Mouse (Mus musculus): ENCODE measurements around the gene Gm21976. TPM values are rescaled to one million over a fixed set of nuclear protein-coding genes. Genes with fewer than 3 reads are reported as not detected.

The Gm21976 gene
- total RNA-seq, 2 experiments from 2014 or later = not detected

- DNase-seq (ENCODE audit: low spot score in 2 of 2) = no peak
These were observed 18.3 kb downstream of the Gm21976 start for GRCm38 (mm10) chr13:98297883-98298482.

- DNase-seq (ENCODE audit: low spot score in 2 of 2) = peak; percentile 63 to 67
These were observed 19.4 kb downstream of the Gm21976 start for GRCm38 (mm10) chr13:98298833-98299758.

- DNase-seq (ENCODE audit: low spot score in 2 of 2) = no peak
These were observed 25.6 kb downstream of the Gm21976 start for GRCm38 (mm10) chr13:98305257-98305656.

- DNase-seq (ENCODE audit: low spot score in 2 of 2) = no peak
These were observed 26.7 kb downstream of the Gm21976 start for GRCm38 (mm10) chr13:98306393-98306792.

GRCm38 (mm10) chr13:98306852-98307475, 27.3 kb downstream of the Gm21976 start:
- DNase-seq (ENCODE audit: low spot score in 2 of 2) = no peak

GRCm38 (mm10) chr13:98308004-98308403, 28.3 kb downstream of the Gm21976 start:
- DNase-seq (ENCODE audit: low spot score in 2 of 2) = no peak

GRCm38 (mm10) chr13:98308724-98309123, 29.0 kb downstream of the Gm21976 start:
- no peak for DNase-seq (ENCODE audit: low spot score in 2 of 2)

GRCm38 (mm10) chr13:98311597-98311996, 31.9 kb downstream of the Gm21976 start:
- no peak for DNase-seq (ENCODE audit: low spot score in 2 of 2)

- DNase-seq (ENCODE audit: low spot score in 2 of 2) = no peak
These were observed 33.9 kb downstream of the Gm21976 start for GRCm38 (mm10) chr13:98313631-98314030.

- DNase-seq (ENCODE audit: low spot score in 2 of 2) = no peak
These were observed 35.4 kb downstream of the Gm21976 start for GRCm38 (mm10) chr13:98315124-98315523.

GRCm38 (mm10) chr13:98316140-98316479, 36.4 kb downstream of the Gm21976 start:
- DNase-seq (ENCODE audit: low spot score in 2 of 2) = no peak

- peak; percentile 90 to 93 for DNase-seq (ENCODE audit: low spot score in 2 of 2)
These were observed 37.0 kb downstream of the Gm21976 start, which contains the start of gene Btf3 for GRCm38 (mm10) chr13:98316480-98317245. Gene Btf3, minus strand, starts transcription at chr13:98317006.

- DNase-seq (ENCODE audit: low spot score in 2 of 2) = no peak
These were observed 37.6 kb downstream of the Gm21976 start for GRCm38 (mm10) chr13:98317246-98317677.

GRCm38 (mm10) chr13:98317911-98318310, 38.2 kb downstream of the Gm21976 start:
- DNase-seq (ENCODE audit: low spot score in 2 of 2) = no peak

GRCm38 (mm10) chr13:98325034-98325433, 45.3 kb downstream of the Gm21976 start:
- no peak for DNase-seq (ENCODE audit: low spot score in 2 of 2)

GRCm38 (mm10) chr13:98332106-98332505, 52.4 kb downstream of the Gm21976 start:
- peak; percentile 27 to 33 for DNase-seq (ENCODE audit: low spot score in 2 of 2)

- no peak for DNase-seq (ENCODE audit: low spot score in 2 of 2)
These were observed 56.5 kb downstream of the Gm21976 start for GRCm38 (mm10) chr13:98336205-98336604.

GRCm38 (mm10) chr13:98340506-98340905, 60.8 kb downstream of the Gm21976 start:
- DNase-seq (ENCODE audit: low spot score in 2 of 2) = no peak

- DNase-seq (ENCODE audit: low spot score in 2 of 2) = no peak
These were observed 69.8 kb downstream of the Gm21976 start for GRCm38 (mm10) chr13:98349491-98349890.

- peak in 1 of 2 experiments; percentile 20 for DNase-seq (ENCODE audit: low spot score in 2 of 2)
These were observed 71.8 kb downstream of the Gm21976 start for GRCm38 (mm10) chr13:98351527-98351926.

GRCm38 (mm10) chr13:98352381-98352975, 72.8 kb downstream of the Gm21976 start:
- DNase-seq (ENCODE audit: low spot score in 2 of 2) = no peak

Measured in adrenal gland, adult 18-20 months (tissue).